Mouse (Mus musculus): Measurements from ENCODE around the gene Mprip. TPM values are rescaled to one million over a fixed set of nuclear protein-coding genes. Genes with fewer than 3 reads are reported as not detected.

The Mprip gene
- total and polyA plus RNA-seq, 2 experiments from 2014 or later: 53.3 to 172 TPM

- Histone ChIP-seq H3K4me1 (ENCODE audit: insufficient read depth, low read length) (no peaks in the 10 kb centered on the region), H3K4me2 (ENCODE audit: low read depth, low read length, poor library complexity, severe bottlenecking) (no peak overlapping the region), H3K4me3 (ENCODE audit: low read depth, low read length) (no peak overlapping the region), H3K27me3 (ENCODE audit: insufficient read depth, low read length) (no peaks in the 10 kb centered on the region), H3K36me3 (ENCODE audit: insufficient read depth, low read length) (no peaks in the 10 kb centered on the region), H3K9me3 (ENCODE audit: low read length) (no peaks in the 10 kb centered on the region), H3K27ac (ENCODE audit: low read depth, low read length) (no peak overlapping the region), H3K9ac (replicated peaks; ENCODE audit: low read length, poor library complexity, severe bottlenecking) (no peak overlapping the region)
- DNase-seq (ENCODE audit: low spot score) (no peak), ATAC-seq (ENCODE audit: low FRiP score) (no peak)
- WGBS: 96% methylated on average over 5 of the region's 5 CpGs
- no peak for TF ChIP-seq CTCF (IDR thresholded peaks at IDR 0.05)
Measured at GRCm38 (mm10) chr11:59680111-59680510, 19.0 kb downstream of the Mprip start.

GRCm38 (mm10) chr11:59684956-59685355 lies 23.9 kb downstream of the Mprip start:
- H3K27ac ChIP-seq (ENCODE audit: low read depth, low read length): no peak overlapping the region
- no peak for TF ChIP-seq CTCF (IDR thresholded peaks at IDR 0.05)
- no peaks in the 10 kb centered on the region for H3K27me3 ChIP-seq (ENCODE audit: insufficient read depth, low read length)
- no peak for ATAC-seq (ENCODE audit: low FRiP score)
- no peaks in the 10 kb centered on the region for H3K36me3 ChIP-seq (ENCODE audit: insufficient read depth, low read length)
- no peaks in the 10 kb centered on the region for H3K9me3 ChIP-seq (ENCODE audit: low read length)
- WGBS: 96% methylated on average over 6 of the region's 6 CpGs
- no peak overlapping the region for H3K4me3 ChIP-seq (ENCODE audit: low read depth, low read length)
- DNase-seq (ENCODE audit: low spot score): no peak
- H3K4me2 ChIP-seq (ENCODE audit: low read depth, low read length, poor library complexity, severe bottlenecking): no peak overlapping the region
- H3K9ac ChIP-seq (replicated peaks; ENCODE audit: low read length, poor library complexity, severe bottlenecking): no peak overlapping the region
- no peaks in the 10 kb centered on the region for H3K4me1 ChIP-seq (ENCODE audit: insufficient read depth, low read length)

GRCm38 (mm10) chr11:59694533-59694932 lies 33.4 kb downstream of the Mprip start:
- Histone ChIP-seq H3K9me3 (ENCODE audit: low read length) (no peaks in the 10 kb centered on the region), H3K9ac (replicated peaks; ENCODE audit: low read length, poor library complexity, severe bottlenecking) (no peak overlapping the region)
- 73% methylated on average over 1 of the region's 1 CpGs for WGBS

DNA sequence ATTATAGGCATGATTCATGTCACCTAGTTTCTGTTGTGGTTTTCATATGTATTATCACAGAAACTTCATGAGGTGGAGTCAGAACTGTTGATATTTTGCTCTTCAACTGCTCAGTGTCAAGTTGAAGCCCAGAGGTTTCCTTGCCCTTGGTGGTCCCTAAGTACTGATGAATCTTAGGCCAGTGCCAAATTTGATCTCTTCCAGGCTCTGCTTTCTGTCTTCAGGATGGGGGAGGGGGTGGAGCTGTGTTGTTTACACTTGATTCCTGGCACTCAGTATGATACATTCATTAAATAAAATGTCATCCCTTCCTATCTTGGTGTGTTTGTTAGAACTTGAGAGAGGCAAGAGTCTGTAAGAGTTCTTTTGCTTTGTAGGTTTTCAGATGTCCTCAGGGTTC lies 34.4 kb downstream of the Mprip start:
- H3K4me1 ChIP-seq (ENCODE audit: insufficient read depth, low read length): no peaks in the 10 kb centered on the region
- ATAC-seq (ENCODE audit: low FRiP score): no peak
- no peak overlapping the region for H3K9ac ChIP-seq (replicated peaks; ENCODE audit: low read length, poor library complexity, severe bottlenecking)
- no peak overlapping the region for H3K4me2 ChIP-seq (ENCODE audit: low read depth, low read length, poor library complexity, severe bottlenecking)
- no peak for TF ChIP-seq CTCF (IDR thresholded peaks at IDR 0.05)
- H3K27ac ChIP-seq (ENCODE audit: low read depth, low read length): no peak overlapping the region
- DNase-seq (ENCODE audit: low spot score): no peak
- H3K4me3 ChIP-seq (ENCODE audit: low read depth, low read length): no peak overlapping the region
- H3K27me3 ChIP-seq (ENCODE audit: insufficient read depth, low read length): no peaks in the 10 kb centered on the region
- peaks cover 26% of the 10 kb centered on the region for H3K36me3 ChIP-seq (ENCODE audit: insufficient read depth, low read length)
- no peaks in the 10 kb centered on the region for H3K9me3 ChIP-seq (ENCODE audit: low read length)

More at GRCm38 (mm10) chr11:59694533-59694932, 33.4 kb downstream of the Mprip start:
- peak; percentile 54 for DNase-seq (ENCODE audit: low spot score)
- H3K4me2 ChIP-seq (ENCODE audit: low read depth, low read length, poor library complexity, severe bottlenecking): no peak overlapping the region
- no peaks in the 10 kb centered on the region for H3K27me3 ChIP-seq (ENCODE audit: insufficient read depth, low read length)
- peaks cover 25% of the 10 kb centered on the region for H3K36me3 ChIP-seq (ENCODE audit: insufficient read depth, low read length)
- no peak overlapping the region for H3K4me3 ChIP-seq (ENCODE audit: low read depth, low read length)
- TF ChIP-seq CTCF (IDR thresholded peaks at IDR 0.05): no peak
- no peak overlapping the region for H3K27ac ChIP-seq (ENCODE audit: low read depth, low read length)
- ATAC-seq (ENCODE audit: low FRiP score): no peak
- H3K4me1 ChIP-seq (ENCODE audit: insufficient read depth, low read length): no peaks in the 10 kb centered on the region

GRCm38 (mm10) chr11:59697572-59697971 lies 36.5 kb downstream of the Mprip start:
- no peak for TF ChIP-seq CTCF (IDR thresholded peaks at IDR 0.05)
- Histone ChIP-seq H3K9ac (replicated peaks; ENCODE audit: low read length, poor library complexity, severe bottlenecking) (no peak overlapping the region), H3K4me2 (ENCODE audit: low read depth, low read length, poor library complexity, severe bottlenecking) (no peak overlapping the region), H3K36me3 (ENCODE audit: insufficient read depth, low read length) (peaks cover 36% of the 10 kb centered on the region), H3K4me3 (ENCODE audit: low read depth, low read length) (no peak overlapping the region), H3K9me3 (ENCODE audit: low read length) (no peaks in the 10 kb centered on the region), H3K4me1 (ENCODE audit: insufficient read depth, low read length) (no peaks in the 10 kb centered on the region), H3K27me3 (ENCODE audit: insufficient read depth, low read length) (no peaks in the 10 kb centered on the region), H3K27ac (ENCODE audit: low read depth, low read length) (no peak overlapping the region)
- no peak for DNase-seq (ENCODE audit: low spot score)
- 83% methylated on average over 1 of the region's 1 CpGs for WGBS
- no peak for ATAC-seq (ENCODE audit: low FRiP score)

DNA sequence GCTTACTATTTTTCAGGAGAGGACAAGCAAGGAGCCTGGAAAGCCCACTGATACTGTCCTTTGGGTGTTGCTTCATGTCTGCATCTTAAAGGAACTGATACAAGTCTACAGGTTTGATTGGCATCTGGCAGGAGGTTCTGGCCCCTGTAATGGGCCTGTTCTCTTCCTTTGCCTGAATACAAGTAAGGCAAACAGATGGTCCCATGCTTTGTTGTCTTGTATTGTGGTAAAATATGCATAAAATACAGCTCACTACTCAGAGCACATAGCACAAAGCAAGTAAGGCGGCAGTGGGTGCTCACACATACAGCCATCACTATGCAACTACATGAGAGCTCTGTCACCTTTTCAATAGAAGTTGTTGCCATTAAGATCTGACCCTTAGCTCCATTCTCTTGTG lies 39.7 kb downstream of the Mprip start:
- no peak for TF ChIP-seq CTCF (IDR thresholded peaks at IDR 0.05)
- no peaks in the 10 kb centered on the region for H3K27me3 ChIP-seq (ENCODE audit: insufficient read depth, low read length)
- no peak for ATAC-seq (ENCODE audit: low FRiP score)
- no peak overlapping the region for H3K4me3 ChIP-seq (ENCODE audit: low read depth, low read length)
- no peak overlapping the region for H3K9ac ChIP-seq (replicated peaks; ENCODE audit: low read length, poor library complexity, severe bottlenecking)
- 81% methylated on average over 1 of the region's 1 CpGs for WGBS
- 0 out of 2 replicates have a peak, but pooled peaks cover under 1% of the 10 kb centered on the region for H3K4me1 ChIP-seq (ENCODE audit: insufficient read depth, low read length)
- H3K9me3 ChIP-seq (ENCODE audit: low read length): no peaks in the 10 kb centered on the region
- DNase-seq (ENCODE audit: low spot score): no peak
- no peak overlapping the region for H3K4me2 ChIP-seq (ENCODE audit: low read depth, low read length, poor library complexity, severe bottlenecking)
- peaks cover 37% of the 10 kb centered on the region for H3K36me3 ChIP-seq (ENCODE audit: insufficient read depth, low read length)
- H3K27ac ChIP-seq (ENCODE audit: low read depth, low read length): no peak overlapping the region

All from midbrain, postnatal 0 days (tissue).